Mouse (Mus musculus) left cerebral cortex, adult 2 months (tissue): Measurements from ENCODE around the gene Ccn2. TPM values are rescaled to one million over a fixed set of nuclear protein-coding genes. Genes with fewer than 3 reads are reported as not detected.
A peak's percentile ranks its signal among the peaks of the same experiment; 100 is the strongest.

Source experiments
- DNase-seq, 2 experiments: peaks; one replicate each; pipeline ENCODE4 v3.0.0; 2021 to 2022; ENCODE audit warnings: low spot score in 2 of 2, mixed read lengths in 1 of 2; ENCODE audit errors: extremely low spot score in 1 of 2
- H3K27ac ChIP-seq: fragments of 200-600 bp; 2 replicates; pipeline ENCODE4 v1.8.1; 2022
- H3K4me3 ChIP-seq: fragments of 200-600 bp; 2 replicates; pipeline ENCODE4 v1.8.1; 2022
- CTCF ChIP-seq: fragments of 200-600 bp; IDR thresholded peaks from 2 replicates; pipeline ENCODE4 v1.8.1; 2022; ENCODE audit warnings: antibody characterized with exemption, mild to moderate bottlenecking, moderate library complexity
- intact Hi-C: fragments of 180-260 bp; cut with DNase I; formaldehyde crosslinking; loops from one replicate; pipeline ENCODE4 v1.15.1; 2025
- long read RNA-seq, 2 experiments: library from polyadenylated mRNA; stranded (forward); transcript quantifications; one replicate each; pipeline ENCODE4 v2.0.0; 2021; ENCODE audit warnings: borderline mapping rate in 2 of 2
- total RNA-seq, 2 experiments: library from RNA; stranded (reverse); gene quantifications; 2 replicates each; pipeline ENCODE4 v1.2.3; 2021

Gene Ccn2
- 10 to 100 TPM; 27.4 to 29.6 TPM for total RNA-seq
- long read RNA-seq, experiment 1, transcript Ccn2-201 (5 exons, 2,398 nt): major isoform, 7 of 11 reads
- long read RNA-seq, experiment 1, partial matches to known transcripts: 4 of 11 reads
- long read RNA-seq, experiment 1, other reads (novel, unspliced or antisense): 0 of 11 reads
- long read RNA-seq, experiment 2, transcript Ccn2-201 (5 exons, 2,398 nt): major isoform, 14 of 18 reads
- long read RNA-seq, experiment 2, partial matches to known transcripts: 3 of 18 reads
- long read RNA-seq, experiment 2, other reads (novel, unspliced or antisense): 1 of 18 reads

DNA sequence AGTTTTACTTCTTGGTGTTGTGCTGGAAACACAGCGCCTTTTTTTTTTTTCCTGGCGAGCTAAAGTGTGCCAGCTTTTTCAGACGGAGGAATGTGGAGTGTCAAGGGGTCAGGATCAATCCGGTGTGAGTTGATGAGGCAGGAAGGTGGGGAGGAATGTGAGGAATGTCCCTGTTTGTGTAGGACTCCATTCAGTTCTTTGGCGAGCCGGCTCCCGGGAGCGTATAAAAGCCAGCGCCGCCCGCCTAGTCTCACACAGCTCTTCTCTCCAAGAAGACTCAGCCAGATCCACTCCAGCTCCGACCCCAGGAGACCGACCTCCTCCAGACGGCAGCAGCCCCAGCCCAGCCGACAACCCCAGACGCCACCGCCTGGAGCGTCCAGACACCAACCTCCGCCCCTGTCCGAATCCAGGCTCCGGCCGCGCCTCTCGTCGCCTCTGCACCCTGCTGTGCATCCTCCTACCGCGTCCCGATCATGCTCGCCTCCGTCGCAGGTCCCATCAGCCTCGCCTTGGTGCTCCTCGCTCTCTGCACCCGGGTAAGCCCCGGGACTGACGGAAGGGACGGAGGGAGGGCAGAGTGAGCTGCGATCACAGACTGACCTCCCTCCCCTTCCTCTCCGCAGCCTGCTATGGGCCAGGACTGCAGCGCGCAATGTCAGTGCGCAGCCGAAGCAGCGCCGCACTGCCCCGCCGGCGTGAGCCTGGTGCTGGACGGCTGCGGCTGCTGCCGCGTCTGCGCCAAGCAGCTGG lies at the start of gene Ccn2:
TSS of gene Ccn2 (plus strand) at position 193 of the 753 bp plus-strand sequence.
- H3K4me3 ChIP-seq: peak within 1 kb of the TSS; percentile 61
- peak; percentile 49 to 52 for DNase-seq
- intact Hi-C loops: no loop called here
- TF ChIP-seq CTCF: no peak; the same call in 1 of the 2 replicates
- H3K27ac ChIP-seq: peak within 1 kb of the TSS; percentile 76

DNA sequence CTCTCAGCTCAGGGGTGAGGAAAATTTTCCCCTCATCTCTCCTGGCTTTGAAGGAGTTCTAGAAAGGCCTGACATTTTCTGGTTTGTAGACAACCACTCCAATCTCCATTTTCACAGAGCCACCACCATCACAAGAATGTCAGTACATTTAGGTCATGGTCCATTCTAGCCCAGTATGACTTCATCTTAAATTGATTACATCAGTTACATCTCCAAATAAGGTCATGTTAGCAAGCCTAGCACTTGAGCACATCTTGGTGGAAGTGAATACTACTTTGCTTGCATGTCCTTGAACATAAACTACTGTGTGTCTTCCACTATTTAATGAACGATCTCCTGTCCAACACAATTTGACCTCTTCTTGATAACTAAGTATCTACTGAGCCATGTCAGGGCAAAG lies 42.4 kb upstream of the Ccn2 start:
- H3K27ac ChIP-seq: no peak overlapping the region
- DNase-seq: no peak
- intact Hi-C loops: no loop called here
- no peak for TF ChIP-seq CTCF
- H3K4me3 ChIP-seq: no peak overlapping the region

DNA sequence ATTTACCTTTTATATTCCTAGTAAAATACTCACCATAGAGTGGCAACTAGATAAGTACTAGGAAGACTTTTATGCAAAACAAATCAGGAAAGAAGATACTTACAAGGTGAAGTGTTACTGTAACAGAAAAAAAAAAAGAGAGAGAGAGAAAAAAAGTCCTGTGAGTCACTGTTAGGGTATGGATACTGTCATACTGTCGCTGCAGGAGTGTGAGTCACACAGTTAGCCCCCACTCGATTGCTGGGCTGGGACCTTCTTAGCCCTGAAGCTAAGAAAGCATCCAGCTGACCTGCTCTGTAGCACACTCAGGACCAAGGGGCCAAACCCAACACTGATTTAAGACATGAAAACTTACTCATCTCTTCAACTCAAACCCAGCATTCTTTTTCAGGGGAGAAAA lies 41.2 kb upstream of the Ccn2 start:
- Histone ChIP-seq H3K4me3 (no peak overlapping the region), H3K27ac (no peak overlapping the region)
- intact Hi-C loops: no loop called here
- no peak for DNase-seq
- TF ChIP-seq CTCF: no peak

DNA sequence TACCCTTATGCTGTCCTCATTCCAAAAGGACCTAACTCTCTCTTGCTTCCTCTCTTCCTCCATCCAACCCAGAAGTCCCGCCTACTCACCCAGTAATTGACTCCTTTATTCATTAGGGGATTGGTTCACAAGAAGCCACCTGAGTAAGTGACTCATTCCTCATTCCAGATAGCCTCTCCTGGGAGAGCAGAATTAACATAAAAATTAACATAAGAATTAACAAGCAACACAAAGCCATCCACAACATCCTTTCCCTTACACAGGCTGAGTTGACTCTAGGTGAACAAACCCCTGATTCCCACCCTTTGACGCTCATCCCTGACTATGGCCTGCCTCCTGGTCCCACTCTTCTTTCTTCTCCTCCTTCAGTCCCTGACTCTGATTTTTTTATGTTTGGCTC lies 36.9 kb upstream of the Ccn2 start:
- TF ChIP-seq CTCF: no peak
- no peak overlapping the region for H3K27ac ChIP-seq
- intact Hi-C loops: no loop called here
- DNase-seq: no peak
- H3K4me3 ChIP-seq: no peak overlapping the region

DNA sequence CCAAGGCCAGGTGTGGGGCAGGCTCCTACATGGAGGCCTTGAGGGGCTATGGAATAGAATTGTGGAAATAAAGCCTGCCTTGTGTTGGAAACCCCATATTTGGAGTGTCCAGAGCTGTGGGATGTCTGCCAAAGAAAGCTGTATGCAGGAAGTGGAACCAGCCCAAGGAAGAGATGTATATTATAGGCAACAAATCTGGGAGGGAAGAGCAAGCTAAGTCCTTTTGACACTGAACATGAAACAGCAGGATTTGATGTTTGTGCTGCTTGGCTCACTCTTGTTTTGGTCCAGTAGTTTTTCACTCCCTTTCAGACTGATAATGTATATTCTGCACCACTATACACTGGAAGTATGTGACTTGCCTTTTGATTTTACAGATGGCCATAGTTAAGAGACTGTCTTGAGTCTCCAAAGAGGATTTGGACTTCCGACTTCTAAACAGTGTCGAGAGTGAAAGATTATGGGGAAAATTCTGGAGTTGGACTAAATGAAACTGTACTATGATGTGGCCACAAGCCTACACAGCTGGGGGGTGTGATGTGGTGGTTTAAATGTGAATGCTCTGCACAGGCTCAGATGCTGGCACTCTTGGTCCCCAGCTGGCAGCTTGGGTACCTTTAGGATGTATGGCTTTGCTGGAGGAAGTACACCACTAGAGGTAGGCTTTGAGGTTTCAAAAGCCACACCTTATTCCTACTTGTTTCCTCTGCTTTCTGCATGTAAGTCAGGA lies 25.4 kb upstream of the Ccn2 start:
- H3K4me3 ChIP-seq: no peak overlapping the region
- intact Hi-C loops: no loop called here
- TF ChIP-seq CTCF: no peak
- no peak for DNase-seq
- H3K27ac ChIP-seq: no peak overlapping the region

DNA sequence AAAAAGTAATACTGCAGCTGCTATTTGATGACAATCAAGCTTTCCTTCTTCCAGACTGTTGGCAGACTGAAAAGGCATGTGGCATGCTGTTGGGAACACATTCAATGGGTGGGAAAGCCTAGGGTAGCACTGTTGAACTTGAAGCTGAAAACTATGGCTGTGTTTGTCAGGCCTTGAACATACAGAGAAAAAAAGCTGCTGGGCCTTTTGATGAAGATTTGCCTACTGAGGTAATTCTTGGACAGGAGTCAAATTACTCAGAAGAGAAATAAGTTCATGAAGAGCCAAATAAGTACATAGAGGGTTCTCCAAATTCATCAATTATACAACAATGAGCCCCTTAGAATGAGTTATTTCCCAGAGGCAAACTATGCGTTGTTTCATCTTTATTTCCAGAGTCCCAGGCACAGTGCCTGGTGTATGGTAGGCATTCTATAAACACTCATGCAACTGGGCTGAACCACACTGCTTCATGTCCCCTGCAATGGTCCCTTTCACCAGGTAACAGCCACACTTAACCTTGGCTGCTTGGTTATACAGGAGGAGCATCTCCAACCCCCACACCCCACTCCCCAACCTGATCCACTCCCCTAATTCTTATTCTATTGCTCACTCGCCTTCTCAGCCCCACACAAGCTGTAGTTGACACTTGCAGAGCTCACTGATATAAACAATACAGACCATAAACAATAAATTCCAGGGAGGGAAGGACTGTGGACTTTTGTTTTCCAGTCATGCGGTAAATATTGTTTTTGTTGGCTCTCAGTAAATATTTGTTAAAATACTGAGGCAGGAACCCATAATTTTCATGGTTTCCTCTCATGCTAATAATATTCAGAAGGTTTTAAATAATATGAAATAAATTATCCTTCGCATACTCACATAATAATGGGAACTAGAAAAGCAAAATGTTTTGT lies 22.9 kb upstream of the Ccn2 start:
- TF ChIP-seq CTCF: no peak
- DNase-seq: no peak
- Histone ChIP-seq H3K27ac (no peak overlapping the region), H3K4me3 (no peak overlapping the region)
- intact Hi-C loops: no loop called here

DNA sequence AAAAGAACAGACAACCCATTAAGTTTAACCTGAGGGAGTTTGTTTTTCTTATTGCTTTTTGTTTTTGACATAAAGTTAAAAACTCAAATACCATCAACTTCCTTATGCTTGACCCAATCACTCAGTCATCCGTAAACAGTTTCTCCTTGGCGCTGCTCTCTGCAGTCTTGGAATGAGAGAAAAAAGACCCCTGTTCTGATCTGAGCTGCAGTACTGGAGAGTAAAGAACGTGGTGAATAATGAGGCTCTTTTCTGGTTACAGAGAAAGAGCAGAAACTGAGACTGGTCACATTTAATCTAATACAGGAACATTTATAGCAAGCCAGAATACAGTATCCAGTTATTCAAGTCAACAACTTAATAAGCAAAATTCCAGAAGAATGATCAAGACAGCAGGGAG lies 21.8 kb upstream of the Ccn2 start:
- TF ChIP-seq CTCF: no peak
- DNase-seq: no peak
- H3K27ac ChIP-seq: no peak overlapping the region
- intact Hi-C loops: no loop called here
- no peak overlapping the region for H3K4me3 ChIP-seq

DNA sequence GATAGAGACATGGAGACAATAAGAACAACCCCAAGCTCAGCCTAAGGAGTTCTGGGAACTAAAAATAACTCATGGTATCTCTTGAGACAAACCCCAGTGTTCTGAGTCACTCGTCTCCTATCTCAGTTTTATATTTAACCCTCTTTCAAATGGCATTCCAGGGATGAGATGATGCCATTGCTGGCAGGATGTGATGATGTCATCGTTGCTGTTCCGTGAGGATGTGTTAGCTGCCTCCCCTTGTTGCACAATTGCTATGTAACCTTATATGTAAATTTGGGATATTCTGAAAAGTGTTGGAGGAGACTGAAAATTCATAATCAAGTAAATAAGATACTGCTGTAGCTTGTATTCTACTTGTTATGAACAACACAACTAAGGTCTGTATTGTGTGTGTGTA lies 14.2 kb upstream of the Ccn2 start:
- no peak for TF ChIP-seq CTCF
- DNase-seq: no peak
- intact Hi-C loops: no loop called here

DNA sequence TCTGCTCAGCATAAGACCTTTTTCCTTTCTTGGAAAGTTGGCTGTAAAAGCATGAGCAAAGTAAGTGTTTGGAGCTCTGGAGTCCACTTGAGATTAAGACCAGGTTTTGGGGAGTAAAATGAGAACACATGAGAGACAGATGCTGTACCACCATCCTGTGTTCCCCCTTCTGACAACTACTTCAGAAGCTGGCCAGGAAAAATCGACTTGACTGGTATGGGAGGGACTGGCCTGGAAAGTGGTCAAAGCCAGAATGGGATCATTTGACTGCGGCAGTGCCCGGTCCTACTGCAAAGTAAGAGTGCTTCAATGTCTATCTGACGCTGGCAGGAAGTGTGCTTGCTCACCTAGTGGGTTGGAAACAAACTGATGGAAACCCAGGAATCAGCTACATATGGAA lies 6.4 kb upstream of the Ccn2 start:
- no peak overlapping the region for H3K4me3 ChIP-seq
- intact Hi-C loops: no loop called here
- DNase-seq: no peak

More for the DNA sequence above, 14.2 kb upstream of the Ccn2 start:
- Histone ChIP-seq H3K27ac (no peak overlapping the region), H3K4me3 (no peak overlapping the region)

DNA sequence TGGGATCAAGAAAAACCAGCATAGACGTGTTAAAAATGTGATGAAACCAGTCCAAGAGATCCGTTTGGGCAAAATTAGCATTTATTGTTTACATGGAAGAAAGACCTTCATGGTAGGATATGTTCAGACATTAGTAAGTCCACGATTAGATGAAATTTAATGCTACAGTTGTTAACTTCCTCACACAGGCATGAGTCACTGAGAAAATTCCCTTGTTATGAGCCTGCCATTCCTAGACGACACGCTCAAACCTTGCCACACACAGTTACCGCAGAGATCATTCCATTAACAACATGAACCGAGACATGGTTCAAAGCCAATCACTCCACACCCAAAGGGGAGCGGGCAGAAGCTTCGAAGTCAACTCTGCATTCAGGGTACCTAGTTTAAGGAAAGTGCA lies 6.0 kb upstream of the Ccn2 start:
- no peak overlapping the region for H3K27ac ChIP-seq
- no peak for DNase-seq
- intact Hi-C loops: no loop called here
- no peak overlapping the region for H3K4me3 ChIP-seq
- no peak for TF ChIP-seq CTCF

More for the DNA sequence above, 6.4 kb upstream of the Ccn2 start:
- TF ChIP-seq CTCF: no peak
- no peak overlapping the region for H3K27ac ChIP-seq

DNA sequence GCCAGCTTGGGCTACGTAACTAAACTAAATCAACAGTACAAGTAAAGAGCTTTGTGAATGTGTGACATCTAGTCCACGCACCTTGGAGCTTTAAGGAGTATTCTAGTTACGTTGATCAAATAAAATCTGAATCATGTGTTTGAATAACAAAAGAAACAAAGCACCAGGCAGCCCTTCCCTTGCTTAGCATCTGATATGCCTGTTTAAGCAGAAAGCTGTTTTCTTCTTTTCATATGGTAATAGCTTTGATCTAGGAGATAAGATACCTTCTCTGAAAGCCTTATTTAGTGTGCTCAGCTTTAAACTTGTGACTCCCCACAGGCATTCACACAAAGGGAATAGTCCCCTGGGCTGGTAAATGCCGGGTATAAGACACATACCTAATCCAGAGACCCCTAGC lies 4.7 kb upstream of the Ccn2 start:
- DNase-seq: no peak
- no peak overlapping the region for H3K4me3 ChIP-seq
- no peak overlapping the region; the same call in 1 of the 2 replicates for H3K27ac ChIP-seq
- no peak for TF ChIP-seq CTCF
- intact Hi-C loops: loop anchor here (2.0 to 5.0 kb wide), 2 partner anchors 184 to 258 kb away; no protein-coding TSS in a partner anchor
